Mouse (Mus musculus) CH12.LX (cell line): ENCODE measurements at regions not wholly inside any gene's neighbourhood (a gene's known extent, or its start where the extent isn't known, plus 50 kb on each side); places are given as distances from the start of the nearest gene placed in this dataset.

Source experiments
- CTCF ChIP-seq, 2 experiments: IDR thresholded peaks in 1 of 2; conservative IDR thresholded peaks in 1 of 2; 2 replicates each; pipeline ENCODE4 v1.5.1; 2011 to 2012; ENCODE audit warnings: low read depth in 2 of 2, low read length in 2 of 2, improper control_type of control experiment in 1 of 2, inconsistent platforms in 1 of 2, mild to moderate bottlenecking in 1 of 2, moderate library complexity in 1 of 2
- EP300 ChIP-seq: IDR thresholded peaks from 2 replicates; pipeline ENCODE4 v1.6.1; 2011; ENCODE audit warnings: low read length, improper control_type of control experiment
- HCFC1 ChIP-seq: IDR thresholded peaks from 2 replicates; pipeline ENCODE4 v1.6.1; 2012; ENCODE audit warnings: low read depth, mild to moderate bottlenecking, inconsistent platforms, low read length, improper control_type of control experiment
- JUN ChIP-seq: IDR thresholded peaks from 2 replicates; pipeline ENCODE4 v1.6.1; 2011; ENCODE audit warnings: low read depth, mild to moderate bottlenecking, low read length, improper control_type of control experiment, moderate library complexity; ENCODE audit not compliant: insufficient read depth
- MAFK ChIP-seq: IDR thresholded peaks from 2 replicates; pipeline ENCODE4 v1.6.1; 2011; ENCODE audit warnings: low read length, improper control_type of control experiment; ENCODE audit not compliant: insufficient replicate concordance
- MXI1 ChIP-seq: IDR thresholded peaks from 2 replicates; pipeline ENCODE4 v1.6.1; 2011; ENCODE audit warnings: mild to moderate bottlenecking, low read depth, low read length, improper control_type of control experiment
- POLR2A ChIP-seq: IDR thresholded peaks from 2 replicates; pipeline ENCODE4 v1.6.1; 2011; ENCODE audit warnings: low read depth, mild to moderate bottlenecking, improper control_type of control experiment, low read length
- RAD21 ChIP-seq: IDR thresholded peaks from 2 replicates; pipeline ENCODE4 v1.6.1; 2011; ENCODE audit warnings: low read depth, mild to moderate bottlenecking, low read length, improper control_type of control experiment, moderate library complexity
- TCF12 ChIP-seq: IDR thresholded peaks from 2 replicates; pipeline ENCODE4 v1.6.1; 2014; ENCODE audit warnings: low read depth, mild to moderate bottlenecking, inconsistent platforms, low read length, improper control_type of control experiment
- UBTF ChIP-seq: IDR thresholded peaks from 2 replicates; pipeline ENCODE4 v1.6.1; 2012; ENCODE audit warnings: low read depth, mild to moderate bottlenecking, inconsistent platforms, low read length, improper control_type of control experiment, moderate library complexity
- USF2 ChIP-seq: conservative IDR thresholded peaks from 2 replicates; pipeline ENCODE4 v1.6.1; 2011; ENCODE audit warnings: low read depth, low read length, improper control_type of control experiment

GRCm38 (mm10) chr19:17932665-17933064 is 95.2 kb upstream of the Pcsk5 start:
- TF ChIP-seq USF2: no peak
- no peak for TF ChIP-seq TCF12
- no peak for TF ChIP-seq EP300
- TF ChIP-seq POLR2A: no peak
- no peak for TF ChIP-seq MAFK
- TF ChIP-seq CTCF (conservative IDR thresholded peaks at IDR 0.05 in 1 of 2, IDR thresholded peaks at IDR 0.05 in 1 of 2; ENCODE audit: low read depth in 2 of 2, low read length in 2 of 2): no peak
- TF ChIP-seq JUN: no peak
- no peak for TF ChIP-seq RAD21
- no peak for TF ChIP-seq HCFC1
- TF ChIP-seq UBTF: no peak
- TF ChIP-seq MXI1: no peak
